Mouse (Mus musculus): ENCODE measurements around the gene Mpp6.

- no peak for TF ChIP-seq CTCF (IDR thresholded peaks at IDR 0.05; ENCODE audit: insufficient read depth, low read depth, low read length)
- TF ChIP-seq POLR2A (IDR thresholded peaks at IDR 0.05; ENCODE audit: insufficient read depth, low read depth, low read length): no peak
Measured at GRCm38 (mm10) chr6:50163013-50163412, 53.0 kb downstream of the Mpp6 start.
